In genomic region chr2:128817387-128817785, GRCm38 (mm10) we compare ENCODE assay signal across 8 mouse cellular contexts. TPM values are rescaled to one million over a fixed set of nuclear protein-coding genes. Genes with fewer than 3 reads are reported as not detected.
A peak's percentile ranks its signal among the peaks of the same experiment; 100 is the strongest.
DNase-seq lines count a peak whose midpoint lies in the region.

No protein-coding gene starts in this region.

- no peaks in the 10 kb centered on the region for H3K36me3 ChIP-seq in splenic B cell, adult 2 months (ENCODE audit: control insufficient read depth, insufficient read depth, low read length, poor library complexity, severe bottlenecking)

- H3K27me3 ChIP-seq in splenic B cell, adult 2 months (ENCODE audit: control insufficient read depth, insufficient read depth, low read length, poor library complexity, severe bottlenecking), result no peaks in the 10 kb centered on the region

- DNase-seq in cerebellum, adult 9-10 months, result peak; percentile 91
- no peak for DNase-seq in cerebellum, adult 18-20 months
- DNase-seq in thymus, postnatal 14 days, result peak; percentile 65
- no peak for DNase-seq in thymus, postnatal 25 days
- DNase-seq in gastrocnemius, postnatal 10 days, result peak; percentile 36
- peak; percentile 67 to 88 for DNase-seq in layer of hippocampus, adult 18-20 months (ENCODE audit: low spot score in 2 of 2)
- peak; percentile 84 for DNase-seq in lung, postnatal 25 days (ENCODE audit: low spot score)
- DNase-seq in splenic B cell, adult 2 months (ENCODE audit: low read depth, low spot score), result peak; percentile 80

RNA-seq across cellular contexts. Expression of gene Tmem87b, which starts 0.5 kb away (rescaled TPM):
- 10 to 100 TPM; 16.2 to 19.3 TPM for total RNA-seq in gastrocnemius, postnatal 10 days (2021)
- total RNA-seq in layer of hippocampus, adult 18-20 months (2021), result 10 to 100 TPM; 31.8 to 37.8 TPM

RNA-seq across cellular contexts. Expression of gene Fbln7, which starts 45.4 kb away (rescaled TPM):
- 10 to 100 TPM; 12.1 to 12.8 TPM for total RNA-seq in gastrocnemius, postnatal 10 days (2021)
- 1 to 10 TPM in 1 of 2 experiments, under 1 TPM in 1; 0.71 to 1.1 TPM for total RNA-seq in layer of hippocampus, adult 18-20 months (2021)

Comparison
In these comparisons a context has a peak if more than half of its experiments do, and no peak if none do; other contexts are left out.
1. DNase-seq: peak in cerebellum, adult 9-10 months (single experiment), thymus, postnatal 14 days (single experiment), gastrocnemius, postnatal 10 days (single experiment), layer of hippocampus, adult 18-20 months (2 of 2), lung, postnatal 25 days (single experiment) and splenic B cell, adult 2 months (single experiment); none in cerebellum, adult 18-20 months (0 of 2) and thymus, postnatal 25 days (single experiment).
2. RNA of gene Fbln7, which starts 45.4 kb away (total RNA-seq): 12.1 to 12.8 TPM in gastrocnemius, postnatal 10 days; 0.71 to 1.1 TPM in layer of hippocampus, adult 18-20 months; every median in the first group is over 4 times any median in the second.